Mouse (Mus musculus): ENCODE measurements at regions not wholly inside any gene's neighbourhood (a gene's known extent, or its start where the extent isn't known, plus 50 kb on each side); places are given as distances from the start of the nearest gene placed in this dataset.

- Histone ChIP-seq H3K27me3 (no peaks in the 10 kb centered on the region), H3K9me3 (no peaks in the 10 kb centered on the region), H3K4me2 (no peak overlapping the region), H3K4me3 (no peak overlapping the region), H3K36me3 (no peaks in the 10 kb centered on the region), H3K4me1 (no peaks in the 10 kb centered on the region), H3K27ac (no peak overlapping the region), H3K9ac (no peak overlapping the region)
- no peak for ATAC-seq (ENCODE audit: insufficient number of reproducible peaks, insufficient read depth, low FRiP score, low TSS enrichment, low read depth)
- 50% methylated on average over 8 of the region's 8 CpGs for WGBS
These were observed 1217.9 kb downstream of the Mat2b start for GRCm38 (mm10) chr11:39477136-39477535.

DNA sequence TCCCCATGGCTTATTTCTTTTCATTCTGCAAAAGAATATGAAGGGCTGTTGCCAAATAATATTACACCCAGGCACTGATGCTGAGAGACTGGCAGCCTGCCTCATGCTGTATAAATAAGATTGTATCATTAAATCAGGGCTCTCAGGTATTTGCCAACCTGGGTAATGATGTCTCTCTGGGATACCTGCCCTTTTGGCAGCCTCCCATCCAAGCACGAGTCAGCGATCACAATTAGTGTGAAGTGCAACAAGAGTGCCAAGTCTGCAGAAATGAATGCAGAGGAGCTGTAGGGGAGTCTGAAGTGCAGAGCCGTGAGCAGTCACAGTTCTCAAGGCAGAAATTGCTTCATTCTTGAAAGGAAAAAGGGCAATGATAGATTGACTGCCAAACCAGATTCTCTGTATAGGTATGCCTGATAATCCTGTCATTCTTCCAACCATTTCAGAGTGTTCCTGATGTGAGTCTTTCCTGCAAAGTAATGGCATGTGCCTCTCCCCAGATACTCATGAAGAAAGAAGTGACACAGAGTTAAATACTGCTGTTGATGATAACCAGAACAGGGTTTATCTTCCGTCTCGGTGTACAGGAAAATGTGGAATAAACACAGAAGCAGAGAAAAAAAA is 1241.6 kb downstream of the Mat2b start:
- 69% methylated on average over 5 of the region's 5 CpGs for WGBS
- Histone ChIP-seq H3K4me2 (no peak overlapping the region), H3K27ac (no peak overlapping the region)

DNA sequence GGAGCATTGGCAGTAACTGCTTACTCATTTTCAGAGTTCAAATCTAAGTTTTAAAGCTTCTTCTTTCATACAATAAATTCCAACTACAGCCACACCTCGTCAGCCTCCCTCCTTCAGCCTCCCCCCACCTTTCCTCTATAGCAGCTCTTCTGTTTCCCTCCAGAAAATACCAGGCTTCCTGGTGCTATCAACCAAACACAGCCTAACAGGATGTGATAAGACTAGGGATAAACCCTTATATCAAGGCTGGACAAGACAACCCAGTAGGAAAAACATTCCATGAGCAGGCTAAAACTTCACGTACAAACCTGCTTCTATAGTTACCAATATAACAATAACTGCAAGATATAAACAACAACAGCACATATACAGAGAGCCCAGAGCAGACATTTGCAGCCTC is 1248.6 kb downstream of the Mat2b start:
- H3K9ac ChIP-seq, result no peak overlapping the region
- no peak overlapping the region for H3K27ac ChIP-seq
- 73% methylated on average over 2 of the region's 2 CpGs for WGBS
- H3K9me3 ChIP-seq, result no peaks in the 10 kb centered on the region
- no peaks in the 10 kb centered on the region for H3K4me1 ChIP-seq
- ATAC-seq (ENCODE audit: insufficient number of reproducible peaks, insufficient read depth, low FRiP score, low TSS enrichment, low read depth), result no peak
- H3K27me3 ChIP-seq, result no peaks in the 10 kb centered on the region
- no peak overlapping the region for H3K4me2 ChIP-seq
- no peaks in the 10 kb centered on the region for H3K36me3 ChIP-seq
- H3K4me3 ChIP-seq, result no peak overlapping the region

More for the DNA sequence above, 1241.6 kb downstream of the Mat2b start:
- no peaks in the 10 kb centered on the region for H3K9me3 ChIP-seq
- no peak for ATAC-seq (ENCODE audit: insufficient number of reproducible peaks, insufficient read depth, low FRiP score, low TSS enrichment, low read depth)
- no peaks in the 10 kb centered on the region for H3K36me3 ChIP-seq
- H3K4me1 ChIP-seq, result no peaks in the 10 kb centered on the region
- no peak overlapping the region for H3K9ac ChIP-seq
- H3K4me3 ChIP-seq, result no peak overlapping the region
- no peaks in the 10 kb centered on the region for H3K27me3 ChIP-seq

GRCm38 (mm10) chr11:39411691-39412090 is 1283.3 kb downstream of the Mat2b start:
- WGBS, result 84% methylated on average over 2 of the region's 2 CpGs

DNA sequence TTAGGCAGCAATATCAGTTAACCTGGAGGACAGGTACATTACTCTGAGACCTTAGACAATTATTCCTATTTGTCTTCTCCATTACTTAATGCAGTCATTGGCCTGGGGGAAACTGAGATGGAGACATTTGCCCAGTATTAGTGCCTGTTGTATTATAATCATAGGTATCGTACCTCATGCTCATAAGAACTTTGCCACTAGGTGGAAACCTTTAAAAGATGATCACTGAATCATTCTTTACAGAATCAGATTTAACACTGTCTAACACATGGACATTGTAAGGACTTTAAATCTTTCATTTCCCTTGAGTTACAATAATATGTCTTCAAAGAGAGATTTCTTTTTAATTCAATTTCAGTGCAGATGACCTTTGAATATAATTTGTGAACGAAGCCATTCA is 1283.8 kb downstream of the Mat2b start:
- Histone ChIP-seq H3K4me3 (no peak overlapping the region), H3K9me3 (no peaks in the 10 kb centered on the region), H3K4me2 (no peak overlapping the region), H3K9ac (no peak overlapping the region), H3K27ac (no peak overlapping the region), H3K4me1 (no peaks in the 10 kb centered on the region), H3K27me3 (no peaks in the 10 kb centered on the region), H3K36me3 (no peaks in the 10 kb centered on the region)
- ATAC-seq (ENCODE audit: insufficient number of reproducible peaks, insufficient read depth, low FRiP score, low TSS enrichment, low read depth), result no peak
- 79% methylated on average over 2 of the region's 2 CpGs for WGBS

More at GRCm38 (mm10) chr11:39411691-39412090, 1283.3 kb downstream of the Mat2b start:
- no peaks in the 10 kb centered on the region for H3K36me3 ChIP-seq
- H3K27ac ChIP-seq, result no peak overlapping the region
- H3K4me1 ChIP-seq, result no peaks in the 10 kb centered on the region
- no peaks in the 10 kb centered on the region for H3K9me3 ChIP-seq
- H3K4me2 ChIP-seq, result no peak overlapping the region
- no peak overlapping the region for H3K9ac ChIP-seq
- no peak overlapping the region for H3K4me3 ChIP-seq
- H3K27me3 ChIP-seq, result no peaks in the 10 kb centered on the region
- ATAC-seq (ENCODE audit: insufficient number of reproducible peaks, insufficient read depth, low FRiP score, low TSS enrichment, low read depth), result no peak

GRCm38 (mm10) chr11:39364827-39365226 is 1330.2 kb downstream of the Mat2b start:
- no peaks in the 10 kb centered on the region for H3K27me3 ChIP-seq
- no peak overlapping the region for H3K4me3 ChIP-seq
- ATAC-seq (ENCODE audit: insufficient number of reproducible peaks, insufficient read depth, low FRiP score, low TSS enrichment, low read depth), result no peak
- H3K9me3 ChIP-seq, result no peaks in the 10 kb centered on the region
- no peak overlapping the region for H3K4me2 ChIP-seq
- H3K36me3 ChIP-seq, result no peaks in the 10 kb centered on the region
- H3K9ac ChIP-seq, result no peak overlapping the region
- no peak overlapping the region for H3K27ac ChIP-seq
- no peaks in the 10 kb centered on the region for H3K4me1 ChIP-seq

GRCm38 (mm10) chr11:39350616-39351015 is 1344.4 kb downstream of the Mat2b start:
- no peak for ATAC-seq (ENCODE audit: insufficient number of reproducible peaks, insufficient read depth, low FRiP score, low TSS enrichment, low read depth)
- Histone ChIP-seq H3K36me3 (no peaks in the 10 kb centered on the region), H3K9me3 (no peaks in the 10 kb centered on the region), H3K4me1 (no peaks in the 10 kb centered on the region), H3K4me3 (no peak overlapping the region), H3K27me3 (no peaks in the 10 kb centered on the region), H3K4me2 (no peak overlapping the region), H3K27ac (no peak overlapping the region), H3K9ac (no peak overlapping the region)
- 13% methylated on average over 1 of the region's 1 CpGs for WGBS
